Mouse (Mus musculus): Measurements from ENCODE around the gene Gm49388. TPM values are rescaled to one million over a fixed set of nuclear protein-coding genes. Genes with fewer than 3 reads are reported as not detected.

Gene Gm49388
- total RNA-seq, 2 experiments from 2014 or later: 4.1 to 4.7 TPM

DNA sequence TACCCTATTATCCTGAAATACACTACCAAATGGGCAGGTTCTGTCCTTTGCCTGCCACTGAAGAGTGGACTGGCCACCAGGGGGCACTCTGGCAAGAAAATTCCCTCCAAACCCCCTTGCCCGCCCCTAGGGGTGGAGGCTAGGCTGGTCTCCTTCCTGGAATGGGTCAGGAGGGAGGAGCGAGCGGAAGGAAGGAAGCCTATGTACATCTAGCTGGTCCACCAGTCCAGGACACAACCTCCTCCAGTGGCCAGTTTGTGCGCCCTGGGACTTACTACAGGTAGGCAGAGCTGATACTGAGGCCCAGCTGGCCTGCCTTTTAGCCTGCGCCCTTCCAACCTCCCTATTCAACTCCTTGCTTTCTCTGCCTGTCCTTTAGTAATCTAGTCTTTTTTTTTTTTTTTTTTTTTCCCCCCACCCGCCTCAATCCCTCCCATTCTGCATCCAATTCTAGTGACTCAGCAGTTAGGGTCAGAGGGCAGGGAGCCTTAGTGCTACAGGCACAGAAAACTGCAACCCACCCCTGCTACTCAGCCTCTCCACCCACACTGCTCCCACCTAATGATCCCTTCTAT, 15.1 kb downstream of the Gm49388 start, which contains the start of gene Hsd3b7:
Gene Hsd3b7, plus strand, starts transcription at position 170 of the 575 bp plus-strand sequence.
- peak; percentile 86 to 89 for DNase-seq (ENCODE audit: low spot score in 2 of 2)

- no peak for DNase-seq (ENCODE audit: low spot score in 2 of 2)
Measured at GRCm38 (mm10) chr7:127801010-127801621, 15.7 kb downstream of the Gm49388 start.

- peak in 1 of 2 experiments; percentile 52 for DNase-seq (ENCODE audit: low spot score in 2 of 2)
Measured at GRCm38 (mm10) chr7:127802313-127802712, 16.9 kb downstream of the Gm49388 start.

DNA sequence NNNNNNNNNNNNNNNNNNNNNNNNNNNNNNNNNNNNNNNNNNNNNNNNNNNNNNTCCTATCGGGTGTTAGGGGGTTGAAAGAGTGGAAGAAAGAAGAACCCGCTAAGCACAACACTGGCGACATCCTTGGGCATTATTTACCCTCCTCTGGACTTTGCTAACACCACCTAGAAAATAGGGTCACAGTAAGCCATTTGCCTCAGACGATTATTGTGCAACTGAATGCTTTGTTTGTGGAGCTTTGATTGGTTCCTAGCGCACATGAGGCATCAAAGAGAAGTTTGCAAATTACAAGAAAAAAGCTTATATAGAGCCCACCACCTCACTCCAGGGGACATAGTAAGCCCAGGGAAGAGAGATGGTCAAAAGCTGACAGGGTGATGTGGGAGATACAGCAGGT, 23.4 kb downstream of the Gm49388 start:
- DNase-seq (ENCODE audit: low spot score in 2 of 2): no peak

GRCm38 (mm10) chr7:127809846-127810245, 24.4 kb downstream of the Gm49388 start:
- DNase-seq (ENCODE audit: low spot score in 2 of 2): no peak

- no peak for DNase-seq (ENCODE audit: low spot score in 2 of 2)
Measured at GRCm38 (mm10) chr7:127810650-127811049, 25.2 kb downstream of the Gm49388 start.

- DNase-seq (ENCODE audit: low spot score in 2 of 2): no peak
Measured at GRCm38 (mm10) chr7:127811240-127811639, 25.8 kb downstream of the Gm49388 start.

GRCm38 (mm10) chr7:127812292-127812691, 26.9 kb downstream of the Gm49388 start:
- DNase-seq (ENCODE audit: low spot score in 2 of 2): no peak

GRCm38 (mm10) chr7:127813821-127814220, 28.4 kb downstream of the Gm49388 start:
- no peak for DNase-seq (ENCODE audit: low spot score in 2 of 2)

DNA sequence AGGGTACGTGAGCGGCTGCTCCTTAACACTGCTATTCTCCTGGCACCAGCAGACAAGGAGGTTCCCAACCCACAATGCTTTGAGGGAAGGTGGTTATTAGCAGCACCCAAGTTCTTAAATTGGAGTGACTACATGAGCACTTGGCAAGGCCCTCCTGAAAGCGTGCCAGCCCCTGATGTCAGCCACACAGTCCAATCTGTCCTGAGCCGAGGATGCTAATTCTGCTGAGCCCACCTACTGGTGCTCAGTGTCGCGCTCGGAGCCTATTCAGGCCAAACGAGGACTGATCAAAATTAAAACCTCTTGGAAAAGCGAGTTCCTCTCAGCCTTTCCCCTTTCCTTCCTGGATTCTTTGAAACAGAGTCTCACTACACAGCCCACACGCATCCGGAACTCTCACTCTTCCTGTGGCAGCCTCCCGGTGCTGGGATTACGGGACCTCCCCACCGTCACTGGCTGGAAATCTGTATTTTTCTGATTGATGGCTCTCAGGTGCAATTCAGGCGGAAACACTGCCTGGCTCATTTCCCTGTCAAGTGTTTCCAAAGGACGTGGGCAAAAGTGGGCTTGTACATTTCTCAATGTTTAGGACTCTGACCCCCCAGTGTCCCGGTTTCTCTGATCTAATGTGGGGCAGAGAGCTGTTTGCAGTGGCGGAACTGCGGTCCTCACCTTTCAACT, 29.0 kb downstream of the Gm49388 start:
- peak; percentile 75 to 88 for DNase-seq (ENCODE audit: low spot score in 2 of 2)

DNA sequence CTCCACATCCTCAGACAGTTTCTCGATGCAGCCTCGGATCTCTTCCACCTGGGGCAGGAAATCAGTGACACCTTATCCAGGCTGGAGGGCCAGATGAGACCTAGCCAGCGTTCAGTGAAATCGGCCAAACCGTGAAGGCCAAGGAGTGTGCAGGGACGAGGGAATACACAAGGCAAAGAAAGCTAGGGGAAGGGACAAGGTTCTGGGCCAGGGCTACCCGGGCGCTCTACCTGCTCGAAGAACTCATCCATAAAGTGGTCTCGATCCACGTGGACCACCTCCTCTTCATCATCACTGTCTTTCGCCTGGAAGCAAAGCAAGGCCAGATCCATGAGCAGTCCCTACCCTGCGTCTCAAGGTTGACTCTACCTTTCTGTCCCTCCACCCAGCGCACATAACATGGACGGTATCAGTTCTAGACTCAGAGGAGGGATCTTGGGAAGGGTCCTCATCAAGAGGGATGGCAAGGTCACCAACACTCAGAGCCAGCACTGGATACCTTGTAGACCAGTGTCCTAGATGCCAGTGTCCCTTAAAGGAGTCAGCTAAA, 29.8 kb downstream of the Gm49388 start:
- DNase-seq (ENCODE audit: low spot score in 2 of 2): no peak

GRCm38 (mm10) chr7:127815954-127816821, 30.8 kb downstream of the Gm49388 start:
- DNase-seq (ENCODE audit: low spot score in 2 of 2): peak; percentile 44 to 67

- DNase-seq (ENCODE audit: low spot score in 2 of 2): no peak
Measured at GRCm38 (mm10) chr7:127817053-127817452, 31.6 kb downstream of the Gm49388 start.

DNA sequence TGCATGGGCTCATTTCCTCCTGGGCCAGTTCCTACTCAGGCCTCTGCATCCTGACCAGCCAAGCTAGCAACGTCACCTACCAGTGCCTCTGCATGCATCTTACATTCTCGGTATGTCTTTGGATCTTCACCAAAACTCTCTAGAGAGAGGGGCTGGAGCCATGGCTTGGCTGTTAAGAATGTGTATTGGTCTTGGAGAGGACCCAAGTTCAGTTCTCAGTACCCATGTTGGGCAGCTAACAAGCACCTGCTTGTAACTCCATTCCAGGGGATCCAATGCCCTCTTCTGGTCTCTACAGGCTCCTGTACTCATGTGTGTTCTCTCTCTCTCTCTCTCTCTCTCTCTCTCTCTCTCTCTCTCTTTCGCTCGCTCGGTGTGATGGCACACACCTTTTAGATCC, 32.4 kb downstream of the Gm49388 start:
- DNase-seq (ENCODE audit: low spot score in 2 of 2): no peak

- DNase-seq (ENCODE audit: low spot score in 2 of 2): no peak
Measured at GRCm38 (mm10) chr7:127820836-127821509, 35.6 kb downstream of the Gm49388 start.

GRCm38 (mm10) chr7:127822494-127822893, 37.1 kb downstream of the Gm49388 start:
- DNase-seq (ENCODE audit: low spot score in 2 of 2): no peak

- peak in 1 of 2 experiments; percentile 29 for DNase-seq (ENCODE audit: low spot score in 2 of 2)
Measured at GRCm38 (mm10) chr7:127823236-127824171, 38.1 kb downstream of the Gm49388 start.

- peak; percentile 57 to 62 for DNase-seq (ENCODE audit: low spot score in 2 of 2)
Measured at GRCm38 (mm10) chr7:127824176-127824871, 38.9 kb downstream of the Gm49388 start, which contains the start of the genes Stx4a and Stx1b. TSS of gene Stx4a (plus strand) at chr7:127824294. TSS of gene Stx1b (minus strand) at chr7:127824549.

GRCm38 (mm10) chr7:127835550-127835949, 50.1 kb downstream of the Gm49388 start:
- DNase-seq (ENCODE audit: low spot score in 2 of 2): no peak

All from layer of hippocampus, postnatal 14 days (tissue).